Mouse (Mus musculus) G1E-ER4 (cell line): ENCODE results near the gene Ttll10. TPM values are rescaled to one million over a fixed set of nuclear protein-coding genes. Genes with fewer than 3 reads are reported as not detected.

Source experiments
- GATA1 ChIP-seq: IDR thresholded peaks from one replicate; pipeline ENCODE4 v1.8.0; 2012; ENCODE audit warnings: low read length, inconsistent platforms
- polyA plus RNA-seq: library from polyadenylated mRNA; stranded (reverse); fragments of >175 nt; gene quantifications from 2 replicates; pipeline ENCODE4 v1.2.3, GENCODE M21; 2012

Gene Ttll10
- polyA plus RNA-seq, 1 experiment, result not detected

DNA sequence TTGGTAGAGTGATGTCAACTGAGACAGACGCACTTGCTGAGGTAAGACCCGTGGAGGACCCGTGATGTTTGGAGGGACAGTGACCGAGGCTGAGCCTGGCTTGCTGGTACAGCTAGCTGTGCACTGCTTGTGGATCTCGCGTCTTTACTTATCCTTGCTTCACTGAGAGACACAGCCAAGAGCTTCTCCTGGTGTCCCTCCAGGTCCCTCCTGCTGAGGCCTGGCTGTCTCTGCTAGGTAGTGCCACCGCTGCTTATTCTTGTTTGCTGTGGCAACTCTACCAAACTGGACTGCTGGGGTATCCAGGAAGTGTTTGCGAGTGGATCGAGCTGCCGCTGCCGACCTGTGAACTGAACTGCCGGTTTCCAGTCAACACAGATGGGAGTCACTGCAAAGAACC, 39.4 kb downstream of the Ttll10 start:
- no peak for TF ChIP-seq GATA1

DNA sequence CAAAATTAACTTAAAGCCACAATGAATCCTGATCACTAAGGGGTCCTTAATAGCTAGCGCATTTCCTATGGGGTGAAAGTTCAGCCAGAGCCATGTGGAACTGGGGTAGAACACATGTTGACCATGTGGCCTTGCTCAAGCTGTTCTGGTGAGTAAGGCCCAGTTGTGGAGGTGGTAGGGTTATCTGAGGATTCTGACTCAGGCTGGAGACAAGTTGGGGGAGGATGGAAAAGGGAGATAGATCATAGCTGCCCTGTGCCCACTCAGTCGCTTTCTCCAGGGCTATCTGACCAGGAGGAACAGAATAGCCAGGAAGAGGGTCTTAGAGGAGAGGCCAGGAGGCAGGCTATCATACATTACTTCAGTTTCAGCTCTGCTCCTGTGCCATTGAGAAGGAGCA, 44.8 kb downstream of the Ttll10 start:
- no peak for TF ChIP-seq GATA1

DNA sequence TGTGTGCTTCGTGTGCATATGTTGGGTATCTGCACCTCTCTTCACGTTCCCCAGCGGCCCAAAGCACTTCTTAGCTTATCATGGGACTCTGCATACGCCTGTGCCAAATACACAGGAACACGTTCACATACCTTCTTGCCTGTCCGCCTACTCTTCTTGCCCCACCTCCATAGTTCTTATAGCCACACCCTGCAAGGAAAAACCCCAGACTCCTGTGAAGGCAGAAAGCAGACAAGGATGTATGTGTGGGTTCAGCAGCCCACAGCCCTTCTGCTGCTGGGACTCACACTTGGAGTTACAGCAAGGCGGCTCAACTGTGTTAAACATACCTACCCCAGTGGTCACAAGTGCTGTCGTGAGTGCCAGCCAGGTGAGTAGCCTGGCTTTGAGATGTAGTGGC, 45.6 kb downstream of the Ttll10 start, which contains the start of gene Tnfrsf4:
Gene Tnfrsf4, plus strand, starts transcription at position 207 of the 400 bp plus-strand sequence.
- no peak for TF ChIP-seq GATA1

DNA sequence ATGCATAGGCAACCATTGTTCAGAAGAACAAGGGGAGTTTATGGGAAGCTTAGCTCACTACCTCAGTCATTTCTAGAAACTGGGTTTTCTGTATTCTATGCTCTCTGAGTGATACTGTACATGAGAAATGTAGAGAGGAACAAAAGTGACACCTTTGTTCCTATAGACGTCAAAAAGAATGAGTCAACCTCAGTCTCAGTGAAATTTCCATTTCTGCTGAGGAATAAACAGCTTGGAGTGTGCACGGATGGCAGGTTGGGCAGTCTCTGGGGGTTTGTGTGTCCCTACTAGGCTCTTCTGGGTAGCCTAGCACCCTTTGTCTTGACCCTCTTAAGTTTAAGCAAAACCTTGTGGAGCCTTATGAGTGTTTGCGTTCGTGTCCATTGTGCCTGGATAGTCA, 50.8 kb downstream of the Ttll10 start:
- TF ChIP-seq GATA1, result no peak

DNA sequence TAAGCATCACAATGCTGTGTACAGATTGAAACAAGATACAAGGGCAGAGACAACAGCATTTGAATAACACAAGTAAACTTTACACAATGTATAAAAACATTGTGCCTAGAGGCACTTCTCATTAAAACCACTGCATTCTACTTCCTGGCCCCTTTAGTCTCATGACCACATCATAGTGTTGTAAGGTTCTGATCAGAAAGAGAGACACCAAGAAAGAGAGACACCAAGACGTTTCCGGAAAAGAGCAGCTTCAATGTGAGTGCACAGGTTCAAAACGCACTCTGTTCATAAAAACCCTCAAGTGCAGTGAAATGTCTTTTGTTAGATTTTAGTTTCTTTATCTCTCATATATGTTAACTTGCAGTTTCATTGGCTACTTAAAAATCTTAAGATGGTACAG, 55.1 kb downstream of the Ttll10 start:
- no peak for TF ChIP-seq GATA1

DNA sequence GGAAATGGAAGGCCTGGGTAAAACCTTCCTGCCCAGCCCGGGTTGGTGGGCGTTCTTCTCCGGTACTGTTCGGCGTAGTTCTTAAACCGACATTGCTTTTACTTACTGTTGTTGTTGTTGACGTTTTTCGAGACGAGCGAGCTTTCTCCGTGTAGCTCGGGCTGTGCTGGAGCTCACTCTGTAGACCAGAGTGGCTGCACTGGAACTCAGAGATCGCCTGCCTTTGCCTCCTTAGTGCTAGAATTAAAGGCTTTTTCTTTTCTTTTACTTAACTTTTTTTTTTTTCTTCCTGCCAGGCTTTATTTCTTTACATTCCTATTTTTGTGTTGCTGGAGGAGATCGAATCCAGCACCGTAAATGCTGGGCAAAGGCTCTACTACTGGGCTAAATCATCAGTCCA, 65.6 kb downstream of the Ttll10 start:
- no peak for TF ChIP-seq GATA1

DNA sequence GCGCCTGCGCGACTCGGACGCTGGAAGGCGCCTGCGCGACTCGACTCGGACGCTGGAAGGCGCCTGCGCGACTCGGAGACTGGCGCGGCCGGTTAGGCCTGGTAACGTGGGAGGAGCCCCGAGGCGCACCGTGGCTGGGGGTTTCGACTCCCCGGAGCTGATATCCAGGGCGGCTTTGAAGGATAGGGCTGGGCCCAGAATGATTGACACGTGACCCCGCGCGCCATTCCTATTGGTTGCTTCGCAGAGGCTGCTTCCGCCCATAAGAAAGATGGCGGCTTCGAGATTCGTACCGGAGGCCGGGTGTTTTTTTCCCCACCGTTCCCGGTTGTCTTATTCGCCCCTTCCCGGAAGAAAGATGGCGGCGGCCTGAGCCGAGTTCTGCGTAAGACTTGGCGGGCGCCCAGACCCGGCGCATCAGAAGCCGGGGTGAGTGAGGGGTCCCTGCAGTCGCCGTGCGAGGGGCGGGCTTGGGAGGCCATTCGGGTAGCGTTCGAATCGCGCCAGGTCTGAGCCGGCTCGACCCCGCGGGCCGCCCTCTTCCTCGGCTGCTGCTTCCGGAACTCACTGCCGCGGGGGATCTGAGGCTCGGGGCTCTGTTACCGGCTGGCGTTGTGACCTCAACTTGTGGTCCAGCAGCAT, 66.2 kb downstream of the Ttll10 start:
- TF ChIP-seq GATA1, result no peak

DNA sequence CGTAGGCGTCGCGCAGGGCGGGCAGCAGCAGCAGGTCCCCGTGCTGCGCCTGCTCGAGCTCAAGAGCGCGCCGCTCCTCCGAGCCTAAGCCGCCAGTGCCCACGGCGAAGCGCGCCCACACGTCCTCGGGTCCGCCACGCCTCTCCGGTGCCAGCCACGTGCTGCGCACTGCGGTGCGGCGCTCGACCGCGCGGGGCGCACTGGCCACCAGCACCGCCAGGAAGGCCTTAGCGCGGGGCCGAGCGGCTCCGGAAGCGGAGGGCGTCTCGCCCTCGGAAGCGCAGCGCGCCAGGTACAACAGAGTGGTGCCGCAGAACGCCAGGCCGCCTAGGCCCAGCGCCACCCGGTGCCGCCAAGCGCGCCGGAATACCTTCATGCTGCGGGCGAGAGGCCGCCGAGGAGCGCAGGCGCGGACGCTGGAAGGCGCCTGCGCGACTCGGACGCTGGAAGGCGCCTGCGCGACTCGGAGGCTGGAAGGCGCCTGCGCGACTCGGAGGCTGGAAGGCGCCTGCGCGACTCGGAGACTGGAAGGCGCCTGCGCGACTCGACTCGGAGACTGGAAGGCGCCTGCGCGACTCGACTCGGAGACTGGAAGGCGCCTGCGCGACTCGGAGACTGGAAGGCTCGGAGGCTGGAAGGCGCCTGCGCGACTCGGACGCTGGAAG, 66.8 kb downstream of the Ttll10 start, which contains the start of the genes B3galt6 and Sdf4:
Gene B3galt6, minus strand, starts transcription at position 409 of the 665 bp plus-strand sequence.
Gene Sdf4, plus strand, starts transcription at position 632 of the 665 bp plus-strand sequence.
- no peak for TF ChIP-seq GATA1

DNA sequence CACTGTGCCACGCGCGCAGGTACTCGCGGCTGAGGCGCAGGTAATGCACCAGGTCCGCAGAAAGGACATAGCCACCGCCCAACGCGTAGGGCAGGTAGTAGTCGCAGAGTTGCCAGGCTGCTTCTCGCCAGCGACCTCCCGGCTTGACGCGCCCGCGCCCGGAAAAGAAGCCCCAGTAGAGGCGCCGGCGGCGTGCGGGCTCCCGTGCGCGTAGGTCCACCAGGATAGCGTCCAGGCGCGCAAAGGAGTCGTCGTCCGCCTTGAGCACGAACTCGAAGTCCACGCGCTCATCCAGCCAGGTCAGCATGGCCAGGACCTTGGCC, 67.3 kb downstream of the Ttll10 start:
- TF ChIP-seq GATA1, result no peak

DNA sequence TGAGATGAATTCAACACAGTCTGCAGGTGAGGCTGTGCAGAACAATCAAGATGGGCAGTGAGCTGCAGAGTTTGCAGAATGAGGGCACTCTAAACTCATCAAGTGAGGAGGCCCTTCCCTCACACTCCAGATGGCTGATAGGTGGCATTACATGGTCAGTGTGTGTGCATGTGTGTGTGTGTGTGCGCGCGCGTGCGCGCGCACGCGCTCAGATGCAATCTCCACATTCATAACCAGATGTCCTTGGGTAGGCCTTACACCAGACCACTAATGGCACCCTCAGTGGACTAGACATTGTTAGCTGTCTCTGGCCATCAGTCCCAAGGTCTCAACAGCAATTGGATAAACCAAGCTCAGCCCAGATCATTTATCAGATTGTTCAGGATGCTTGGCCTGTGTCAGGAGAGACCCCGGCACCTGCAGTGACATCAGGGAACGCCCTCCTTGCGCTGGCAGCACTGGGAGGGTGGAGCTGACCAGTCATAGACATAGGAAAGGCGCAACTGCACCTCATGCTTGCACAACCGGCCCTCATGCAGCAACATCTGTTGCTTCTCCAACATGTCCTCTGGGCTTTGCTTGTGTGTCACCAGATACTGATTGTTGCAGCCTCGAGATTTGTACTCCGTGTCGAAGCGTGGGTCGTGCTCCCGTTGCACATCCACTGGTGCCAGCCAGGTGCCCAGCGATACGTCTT, 67.9 kb downstream of the Ttll10 start:
- no peak for TF ChIP-seq GATA1

Other genes starting within 250 kb of the Ttll10 start
- 41.7 and 52.9 TPM in 2 replicates for gene Ccnl2, start 246.9 kb downstream of the Ttll10 start, polyA plus RNA-seq
- 258 and 358 TPM in 2 replicates for gene Aurkaip1, start 228.1 kb downstream of the Ttll10 start, polyA plus RNA-seq
- 0.04 and 0.12 TPM in 2 replicates for gene Mxra8, start 219.7 kb downstream of the Ttll10 start, polyA plus RNA-seq
- gene Dvl1, start 212.0 kb downstream of the Ttll10 start, polyA plus RNA-seq, result 78.6 and 89.0 TPM in 2 replicates
- gene Tas1r3, start 196.1 kb downstream of the Ttll10 start, polyA plus RNA-seq, result 0.02 and 0.03 TPM in 2 replicates
- gene Cptp, start 190.0 kb downstream of the Ttll10 start, polyA plus RNA-seq, result 1.7 and 8.0 TPM in 2 replicates
- 22.3 and 26.6 TPM in 2 replicates for gene Ints11, start 189.9 kb downstream of the Ttll10 start, polyA plus RNA-seq
- 266 and 325 TPM in 2 replicates for gene Pusl1, start 167.6 kb downstream of the Ttll10 start, polyA plus RNA-seq
- gene Acap3, start 167.6 kb downstream of the Ttll10 start, polyA plus RNA-seq, result 37.5 and 47.6 TPM in 2 replicates
- gene Ube2j2, start 115.6 kb downstream of the Ttll10 start, polyA plus RNA-seq, result 179 and 243 TPM in 2 replicates
- 78.3 and 111 TPM in 2 replicates for gene C1qtnf12, start 97.1 kb downstream of the Ttll10 start, polyA plus RNA-seq
- gene B3galt6, start 66.8 kb downstream of the Ttll10 start, polyA plus RNA-seq, result 6.0 and 6.1 TPM in 2 replicates
- 44.4 and 58.7 TPM in 2 replicates for gene Sdf4, start 66.5 kb downstream of the Ttll10 start, polyA plus RNA-seq
- 0.60 and 2.3 TPM in 2 replicates for gene Tnfrsf4, start 45.6 kb downstream of the Ttll10 start, polyA plus RNA-seq
- gene Tnfrsf18, start 33.2 kb downstream of the Ttll10 start, polyA plus RNA-seq, result 0.10 and 0.16 TPM in 2 replicates
- 9.5 and 12.0 TPM in 2 replicates for gene 9430015G10Rik, start 50.6 kb upstream of the Ttll10 start, polyA plus RNA-seq
- 0.17 and 0.23 TPM in 2 replicates for gene Rnf223, start 71.1 kb upstream of the Ttll10 start, polyA plus RNA-seq
- gene Agrn, start 138.1 kb upstream of the Ttll10 start, polyA plus RNA-seq, result 0.23 and 0.39 TPM in 2 replicates
- gene Isg15, start 141.4 kb upstream of the Ttll10 start, polyA plus RNA-seq, result not detected in 2 replicates
- gene AW011738, start 143.9 kb upstream of the Ttll10 start, polyA plus RNA-seq, result not detected in 2 replicates
- gene Perm1, start 156.5 kb upstream of the Ttll10 start, polyA plus RNA-seq, result not detected in 2 replicates
- 7.6 and 12.9 TPM in 2 replicates for gene Plekhn1, start 175.4 kb upstream of the Ttll10 start, polyA plus RNA-seq
- 63.7 and 72.4 TPM in 2 replicates for gene Noc2l, start 176.6 kb upstream of the Ttll10 start, polyA plus RNA-seq
- 0.02 and 0.03 TPM in 2 replicates for gene Samd11, start 196.2 kb upstream of the Ttll10 start, polyA plus RNA-seq